Mouse (Mus musculus): ENCODE data around the gene Mtln. TPM values are rescaled to one million over a fixed set of nuclear protein-coding genes. Genes with fewer than 3 reads are reported as not detected.

Gene Mtln
- total RNA-seq, 2 experiments from 2014 or later, result 2.1 to 5.6 TPM

DNA sequence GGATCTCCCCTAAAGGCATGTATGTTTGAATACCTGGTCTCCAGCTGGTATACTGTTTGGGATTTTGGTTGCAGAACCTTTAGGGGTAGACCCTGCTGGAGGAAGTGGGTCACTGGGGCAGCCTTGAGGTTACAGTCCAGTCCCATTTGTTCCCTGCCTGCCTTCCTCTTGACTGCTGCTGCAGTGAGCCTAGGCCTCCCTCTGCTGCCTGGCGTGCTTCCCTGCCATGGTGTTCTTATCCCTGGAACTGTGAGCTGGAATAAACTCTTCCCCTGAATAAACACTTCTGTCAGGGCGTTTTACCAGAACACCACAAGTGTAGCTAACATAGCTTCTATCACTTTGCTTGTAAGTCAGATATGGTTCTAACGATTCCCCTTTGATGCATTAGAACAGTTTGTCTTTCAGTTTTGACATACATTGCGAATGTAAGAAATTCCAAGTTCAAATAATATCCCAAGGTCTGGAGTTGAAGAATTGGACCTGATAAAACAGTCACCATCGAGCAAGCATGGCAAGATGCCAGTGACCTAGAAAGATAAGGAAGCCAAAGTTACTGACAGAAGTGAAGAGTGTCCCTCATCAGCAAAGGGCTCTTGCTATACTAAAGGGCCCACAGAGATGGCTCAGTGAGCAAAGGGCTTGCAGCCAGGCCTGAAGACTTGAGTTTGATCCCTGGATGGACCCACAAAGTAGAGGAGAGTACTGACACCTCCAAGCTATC, 33.0 kb downstream of the Mtln start:
- no peak for ATAC-seq (replicated peaks; ENCODE audit: low FRiP score, poor library complexity, severe bottlenecking)

DNA sequence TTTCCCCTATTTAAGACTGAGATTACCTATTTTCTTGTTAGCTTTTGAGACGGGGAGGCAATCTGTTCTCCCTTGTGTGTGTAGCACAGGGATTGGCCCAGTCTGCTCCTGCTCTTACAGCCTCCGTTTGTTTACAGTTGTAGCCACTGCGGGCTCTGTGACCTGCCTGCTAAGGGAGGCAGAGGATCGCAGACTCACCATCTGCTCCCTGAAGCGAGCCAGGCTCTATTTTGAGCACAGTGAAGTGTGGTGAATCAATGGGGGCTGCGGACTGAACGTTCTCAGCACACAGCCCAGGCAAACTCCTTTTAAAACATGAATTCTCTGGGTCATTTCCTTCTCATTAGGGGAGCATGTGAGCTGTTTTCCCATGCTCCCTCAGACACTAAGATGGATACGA, 35.1 kb downstream of the Mtln start:
- no peak for ATAC-seq (replicated peaks; ENCODE audit: low FRiP score, poor library complexity, severe bottlenecking)

DNA sequence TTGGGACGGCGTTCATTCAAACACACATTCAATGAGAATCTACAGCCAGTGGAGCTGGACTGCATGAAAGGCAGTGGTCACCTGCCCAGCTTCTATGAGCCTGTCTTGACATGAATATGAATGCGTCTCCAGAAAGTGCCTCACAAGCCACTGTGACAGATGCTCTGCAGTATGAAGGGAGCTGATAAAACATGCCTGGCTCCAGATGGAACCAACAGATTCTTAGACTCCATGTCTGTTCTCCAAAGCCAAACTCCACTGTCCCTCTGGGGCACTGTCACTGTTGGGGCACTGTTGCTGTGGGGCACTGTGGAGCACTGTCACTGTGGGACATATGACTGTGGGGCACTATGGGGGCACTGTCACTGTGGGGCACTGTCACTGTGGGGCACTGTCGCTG, 38.2 kb downstream of the Mtln start:
- ATAC-seq (replicated peaks; ENCODE audit: low FRiP score, poor library complexity, severe bottlenecking), result no peak

DNA sequence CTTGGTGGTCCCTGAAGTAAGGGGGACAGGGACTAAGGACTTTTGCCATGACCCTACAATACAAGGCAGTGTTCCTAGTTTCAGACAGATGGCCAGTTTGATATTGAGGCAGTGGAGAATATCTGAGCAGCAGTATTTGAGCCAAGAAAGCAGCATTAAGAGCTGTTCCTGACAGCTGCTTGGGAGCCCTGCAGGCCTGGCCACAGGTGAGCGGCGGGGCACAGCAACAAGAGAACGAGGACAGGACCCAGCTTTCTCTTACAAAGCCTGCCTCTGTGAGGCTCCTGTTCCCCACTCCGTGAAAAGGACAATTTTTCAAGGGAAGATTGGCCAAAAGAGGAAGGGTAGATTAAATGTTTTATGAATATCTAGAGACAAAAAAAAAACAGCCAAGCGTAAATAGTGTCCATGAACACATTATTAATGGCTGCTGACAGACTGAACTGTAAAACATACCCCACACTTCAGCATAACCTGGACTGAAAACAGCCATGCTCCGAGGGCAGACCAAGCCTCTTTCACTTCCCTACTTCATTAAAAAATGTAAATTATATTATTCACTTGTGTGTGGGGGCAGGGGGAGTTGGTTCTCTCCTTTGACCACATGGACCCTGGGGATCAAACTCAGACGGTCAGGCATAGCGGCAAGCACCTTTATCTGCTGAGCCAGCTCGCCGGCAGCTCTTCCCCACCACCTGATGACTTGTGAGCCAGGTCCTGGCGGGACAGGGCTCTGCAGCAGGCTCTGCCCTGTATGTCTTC, 40.3 kb downstream of the Mtln start:
- ATAC-seq (replicated peaks; ENCODE audit: low FRiP score, poor library complexity, severe bottlenecking), result no peak

- ATAC-seq (replicated peaks; ENCODE audit: low FRiP score, poor library complexity, severe bottlenecking), result no peak
Measured at GRCm38 (mm10) chr2:127749376-127749775, 42.9 kb downstream of the Mtln start.

DNA sequence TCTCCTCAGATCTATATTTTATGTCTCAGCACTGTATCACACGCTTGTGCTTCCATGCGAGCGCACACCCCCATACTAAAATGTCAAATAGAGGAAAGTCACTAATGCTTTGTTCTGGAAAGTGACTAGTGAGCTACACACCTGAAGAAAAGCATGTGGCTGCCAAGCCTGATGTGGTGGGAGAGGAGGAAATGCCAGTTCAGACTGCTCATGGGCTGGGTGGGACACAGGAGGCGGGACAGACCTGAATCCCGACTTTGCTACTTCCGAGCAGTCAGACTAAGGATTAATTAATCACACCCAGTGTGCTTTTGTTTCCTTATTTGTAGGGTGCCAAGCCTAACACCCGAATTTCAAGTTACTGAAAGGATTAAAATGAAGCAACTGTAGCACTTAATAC, 44.0 kb downstream of the Mtln start:
- no peak for ATAC-seq (replicated peaks; ENCODE audit: low FRiP score, poor library complexity, severe bottlenecking)

GRCm38 (mm10) chr2:127742637-127743036, 49.7 kb downstream of the Mtln start:
- ATAC-seq (replicated peaks; ENCODE audit: low FRiP score, poor library complexity, severe bottlenecking), result no peak

Other genes starting within 250 kb of the Mtln start
- 0.42 TPM in 1 of 2 replicates, not detected in the other for gene Zfp661, start 205.4 kb downstream of the Mtln start, total RNA-seq (2015; ENCODE audit: low replicate concordance)
- 0.17 and 0.28 TPM in 2 replicates for gene Zfp661, start 205.4 kb downstream of the Mtln start, total RNA-seq (2017; ENCODE audit: low replicate concordance)
- gene Mrps5, start 205.3 kb downstream of the Mtln start, total RNA-seq (2015; ENCODE audit: low replicate concordance), result 5.4 and 8.8 TPM in 2 replicates
- 24.6 and 24.7 TPM in 2 replicates for gene Mrps5, start 205.3 kb downstream of the Mtln start, total RNA-seq (2017; ENCODE audit: low replicate concordance)
- not detected in 2 replicates for gene Mal, start 135.8 kb downstream of the Mtln start, total RNA-seq (2015; ENCODE audit: low replicate concordance)
- gene Mal, start 135.8 kb downstream of the Mtln start, total RNA-seq (2017; ENCODE audit: low replicate concordance), result not detected in 2 replicates
- gene Mall, start 62.6 kb downstream of the Mtln start, total RNA-seq (2015; ENCODE audit: low replicate concordance), result not detected in 2 replicates
- not detected in 2 replicates for gene Mall, start 62.6 kb downstream of the Mtln start, total RNA-seq (2017; ENCODE audit: low replicate concordance)
- gene Nphp1, start 3.6 kb downstream of the Mtln start, total RNA-seq (2015; ENCODE audit: low replicate concordance), result 0.63 and 3.3 TPM in 2 replicates
- 0.84 and 2.6 TPM in 2 replicates for gene Nphp1, start 3.6 kb downstream of the Mtln start, total RNA-seq (2017; ENCODE audit: low replicate concordance)
- 17.6 and 31.1 TPM in 2 replicates for gene Bub1, start 39.4 kb upstream of the Mtln start, total RNA-seq (2015; ENCODE audit: low replicate concordance)
- gene Bub1, start 39.4 kb upstream of the Mtln start, total RNA-seq (2017; ENCODE audit: low replicate concordance), result 18.7 and 20.6 TPM in 2 replicates
- not detected in 2 replicates for gene Acoxl, start 46.4 kb upstream of the Mtln start, total RNA-seq (2015; ENCODE audit: low replicate concordance)
- gene Acoxl, start 46.4 kb upstream of the Mtln start, total RNA-seq (2017; ENCODE audit: low replicate concordance), result not detected in 2 replicates

Measured in erythroblast, adult 5-6 weeks (primary cell).